Mouse (Mus musculus): ENCODE results near the gene Nphs1. TPM values are rescaled to one million over a fixed set of nuclear protein-coding genes. Genes with fewer than 3 reads are reported as not detected.

Gene Nphs1
- polyA plus RNA-seq, 1 experiment from 2014 or later, result 0.46 TPM

DNA sequence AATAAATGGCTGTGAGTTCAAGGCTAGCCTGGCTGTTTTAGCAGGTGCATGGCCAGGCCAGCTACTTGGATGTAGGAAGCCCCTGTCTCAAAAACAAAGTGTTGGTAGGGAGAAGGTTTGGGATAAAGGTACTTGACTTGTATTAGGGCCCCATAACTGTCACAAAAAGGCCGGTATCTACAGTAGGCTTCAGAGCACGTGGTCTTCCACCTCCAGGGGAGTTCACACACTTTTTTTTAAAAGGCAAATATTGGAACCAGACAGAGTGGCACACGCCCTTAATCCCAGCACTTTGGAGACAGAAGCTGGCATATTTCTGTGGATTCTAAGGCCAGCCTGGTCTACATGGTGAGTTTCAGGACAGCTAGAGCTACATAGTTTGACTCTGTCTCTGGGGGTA lies 37.4 kb upstream of the Nphs1 start:
- no peak overlapping the region for H3K4me2 ChIP-seq (ENCODE audit: low read length)
- peaks cover 17% of the 10 kb centered on the region; the same call in 1 of the 2 replicates for H3K4me1 ChIP-seq (ENCODE audit: control insufficient read depth, insufficient read depth, low read length)
- H3K4me3 ChIP-seq (ENCODE audit: low read depth, low read length), result no peak overlapping the region
- H3K9ac ChIP-seq (ENCODE audit: low read depth, low read length), result no peak overlapping the region
- H3K9me3 ChIP-seq (replicated peaks; ENCODE audit: control insufficient read depth, low read length, poor library complexity, severe bottlenecking), result peaks cover 3% of the 10 kb centered on the region; the same call in 1 of the 2 replicates
- H3K36me3 ChIP-seq (ENCODE audit: control insufficient read depth, insufficient read depth, low read length), result no peaks in the 10 kb centered on the region
- no peak overlapping the region for H3K27ac ChIP-seq (ENCODE audit: low read length)
- 94% methylated on average over 3 of the region's 3 CpGs for WGBS
- no peak for ATAC-seq
- H3K27me3 ChIP-seq (ENCODE audit: control insufficient read depth, insufficient read depth, low read depth, low read length), result no peaks in the 10 kb centered on the region

DNA sequence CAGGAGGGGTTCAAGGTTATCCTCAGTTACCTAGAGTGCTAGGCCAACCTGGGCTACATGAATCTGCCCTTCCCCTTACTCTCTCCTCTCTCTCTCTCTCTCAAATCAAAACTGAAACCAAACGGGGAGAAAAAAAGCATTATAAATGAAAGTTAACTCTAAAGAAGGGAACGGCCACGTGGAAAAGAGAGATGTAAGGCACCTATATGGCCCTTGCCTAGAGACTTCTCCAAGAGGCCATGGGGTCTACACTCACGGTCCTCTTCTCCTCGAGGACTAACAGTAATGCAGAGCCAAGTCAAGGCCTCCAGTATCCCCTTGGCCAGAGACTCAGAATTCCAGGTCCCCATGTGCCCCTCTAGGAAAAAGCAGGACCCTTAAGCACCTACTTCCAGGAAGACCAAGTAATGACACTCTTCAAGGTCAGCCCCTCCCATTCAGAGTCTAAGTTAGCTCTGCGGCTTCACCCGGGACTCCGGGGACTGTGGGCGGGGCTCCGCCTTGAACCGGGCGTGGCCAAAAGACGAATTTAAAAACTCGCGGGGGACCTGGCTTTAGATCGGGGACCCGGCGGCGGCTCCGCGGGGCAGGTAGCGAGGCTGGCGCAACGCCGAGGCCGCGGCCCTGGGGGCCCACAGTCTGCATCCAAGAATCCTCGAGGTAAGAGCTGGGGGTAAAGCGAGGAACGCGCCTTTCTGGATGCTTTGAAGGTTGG lies 36.8 kb upstream of the Nphs1 start, which contains the start of gene Nfkbid:
TSS of gene Nfkbid (plus strand) at position 558 of the 715 bp plus-strand sequence.
- Histone ChIP-seq H3K4me3 (ENCODE audit: low read depth, low read length) (peak within 1 kb of the TSS; percentile 68), H3K9me3 (replicated peaks; ENCODE audit: control insufficient read depth, low read length, poor library complexity, severe bottlenecking) (peaks cover 3% of the 10 kb centered on the region; the same call in 1 of the 2 replicates), H3K4me1 (ENCODE audit: control insufficient read depth, insufficient read depth, low read length) (peaks cover 17% of the 10 kb centered on the region; the same call in 1 of the 2 replicates), H3K27ac (ENCODE audit: low read length) (peak within 1 kb of the TSS; percentile 58), H3K27me3 (ENCODE audit: control insufficient read depth, insufficient read depth, low read depth, low read length) (no peaks in the 10 kb centered on the region), H3K4me2 (ENCODE audit: low read length) (peak within 1 kb of the TSS; percentile 99), H3K36me3 (ENCODE audit: control insufficient read depth, insufficient read depth, low read length) (0 out of 2 replicates have a peak, but pooled peaks cover 2% of the 10 kb centered on the region), H3K9ac (ENCODE audit: low read depth, low read length) (peak within 1 kb of the TSS; percentile 79)
- WGBS, result 10% methylated on average over 31 of the region's 31 CpGs
- peak; percentile 6 for ATAC-seq

DNA sequence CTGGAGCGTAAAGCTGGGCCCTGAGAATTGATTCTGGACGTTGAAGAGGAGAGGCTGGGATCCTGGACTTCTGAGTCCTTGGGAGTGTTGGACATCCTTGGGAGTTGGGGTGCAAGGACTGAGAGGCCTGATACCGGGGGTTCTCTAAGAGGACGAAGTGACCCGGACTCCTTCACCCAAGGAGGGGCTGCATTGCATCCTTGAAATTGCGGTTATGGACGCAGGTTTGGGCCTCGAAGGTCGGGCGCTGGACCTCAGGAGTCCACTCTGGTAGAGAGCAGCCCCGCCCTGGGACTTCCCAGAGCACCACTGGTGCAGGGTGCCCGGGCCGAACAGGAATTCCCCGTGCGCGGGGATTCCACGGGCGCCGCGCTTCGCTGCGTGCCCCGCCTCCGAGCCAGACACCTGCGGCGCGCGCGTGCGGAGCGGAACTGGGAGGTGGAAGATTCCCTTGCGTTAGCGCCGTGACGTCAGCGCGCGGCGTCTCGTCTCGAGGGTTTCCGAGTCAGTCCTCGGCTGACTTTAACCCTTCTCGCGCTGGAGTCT lies 36.2 kb upstream of the Nphs1 start:
- Histone ChIP-seq H3K27me3 (ENCODE audit: control insufficient read depth, insufficient read depth, low read depth, low read length) (no peaks in the 10 kb centered on the region), H3K27ac (ENCODE audit: low read length) (peak overlapping the region; percentile 58), H3K4me1 (ENCODE audit: control insufficient read depth, insufficient read depth, low read length) (peaks cover 17% of the 10 kb centered on the region; the same call in 1 of the 2 replicates), H3K4me2 (ENCODE audit: low read length) (peak overlapping the region; percentile 99), H3K9me3 (replicated peaks; ENCODE audit: control insufficient read depth, low read length, poor library complexity, severe bottlenecking) (peaks cover 3% of the 10 kb centered on the region; the same call in 1 of the 2 replicates), H3K36me3 (ENCODE audit: control insufficient read depth, insufficient read depth, low read length) (peaks cover 3% of the 10 kb centered on the region; the same call in 1 of the 2 replicates), H3K9ac (ENCODE audit: low read depth, low read length) (peak overlapping the region; percentile 79), H3K4me3 (ENCODE audit: low read depth, low read length) (peak overlapping the region; percentile 68)
- ATAC-seq, result peak; percentile 89
- under 1% methylated on average over 45 of the region's 45 CpGs for WGBS

DNA sequence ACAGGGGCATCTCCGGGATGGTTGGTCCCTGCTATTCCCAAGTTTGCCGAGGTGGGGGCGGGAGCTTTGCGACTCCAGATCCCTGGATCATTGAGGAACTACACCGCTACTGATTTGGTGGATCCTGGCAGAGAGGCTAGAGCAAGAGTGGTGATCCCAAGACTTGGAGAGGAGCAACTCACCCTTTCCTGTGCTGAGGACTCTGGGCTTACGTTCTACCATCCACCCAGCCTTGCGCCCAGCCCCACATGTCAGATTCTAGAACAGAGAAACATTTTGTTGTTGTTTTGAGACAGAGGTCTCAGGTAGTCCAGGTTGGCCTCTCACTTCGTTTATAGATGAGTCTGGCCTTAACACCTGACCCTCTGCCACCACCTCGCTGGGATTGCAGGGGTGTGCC lies 35.6 kb upstream of the Nphs1 start:
- Histone ChIP-seq H3K9ac (ENCODE audit: low read depth, low read length) (peak overlapping the region; percentile 79), H3K27me3 (ENCODE audit: control insufficient read depth, insufficient read depth, low read depth, low read length) (no peaks in the 10 kb centered on the region), H3K4me2 (ENCODE audit: low read length) (peak overlapping the region; percentile 99), H3K4me1 (ENCODE audit: control insufficient read depth, insufficient read depth, low read length) (peaks cover 17% of the 10 kb centered on the region; the same call in 1 of the 2 replicates), H3K27ac (ENCODE audit: low read length) (peak overlapping the region; percentile 31), H3K4me3 (ENCODE audit: low read depth, low read length) (peak overlapping the region; percentile 68), H3K9me3 (replicated peaks; ENCODE audit: control insufficient read depth, low read length, poor library complexity, severe bottlenecking) (peaks cover 3% of the 10 kb centered on the region; the same call in 1 of the 2 replicates), H3K36me3 (ENCODE audit: control insufficient read depth, insufficient read depth, low read length) (peaks cover 7% of the 10 kb centered on the region; the same call in 1 of the 2 replicates)
- peak; percentile 54 for ATAC-seq
- 7% methylated on average over 9 of the region's 9 CpGs for WGBS

DNA sequence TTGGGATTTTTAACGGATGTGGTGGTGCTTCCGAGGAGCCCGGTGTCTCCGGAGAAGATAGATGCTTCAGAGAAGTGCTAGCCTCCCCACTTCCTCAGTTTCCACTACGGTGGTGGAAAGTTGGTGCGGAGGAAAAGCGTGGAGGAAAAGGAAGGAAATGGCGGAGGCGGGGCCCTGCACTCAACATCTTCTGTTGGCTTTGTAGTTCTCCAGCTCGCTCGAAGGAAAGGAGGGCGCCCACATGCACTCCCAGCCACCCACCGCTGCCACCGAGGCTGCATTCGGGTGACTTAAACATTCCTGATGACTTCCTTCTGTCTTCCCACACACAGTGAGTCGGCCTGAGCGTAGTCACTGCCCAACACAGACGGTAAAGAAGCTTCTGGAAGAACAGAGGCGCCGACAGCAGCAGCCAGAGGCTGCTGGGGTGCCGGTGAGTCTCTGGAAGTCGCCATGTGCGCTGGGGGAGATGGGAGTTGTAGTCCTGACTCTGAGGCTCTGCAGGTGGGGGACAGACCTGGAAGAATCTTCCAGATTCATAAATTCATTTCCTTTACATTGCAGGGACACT lies 35.0 kb upstream of the Nphs1 start:
- ATAC-seq, result no peak
- Histone ChIP-seq H3K9me3 (replicated peaks; ENCODE audit: control insufficient read depth, low read length, poor library complexity, severe bottlenecking) (peaks cover 3% of the 10 kb centered on the region; the same call in 1 of the 2 replicates), H3K9ac (ENCODE audit: low read depth, low read length) (peak overlapping the region; percentile 79), H3K27me3 (ENCODE audit: control insufficient read depth, insufficient read depth, low read depth, low read length) (no peaks in the 10 kb centered on the region), H3K27ac (ENCODE audit: low read length) (no peak overlapping the region), H3K4me1 (ENCODE audit: control insufficient read depth, insufficient read depth, low read length) (peaks cover 17% of the 10 kb centered on the region; the same call in 1 of the 2 replicates), H3K4me3 (ENCODE audit: low read depth, low read length) (peak overlapping the region; percentile 68), H3K36me3 (ENCODE audit: control insufficient read depth, insufficient read depth, low read length) (peaks cover 7% of the 10 kb centered on the region; the same call in 1 of the 2 replicates), H3K4me2 (ENCODE audit: low read length) (peak overlapping the region; percentile 99)
- 46% methylated on average over 23 of the region's 23 CpGs for WGBS

DNA sequence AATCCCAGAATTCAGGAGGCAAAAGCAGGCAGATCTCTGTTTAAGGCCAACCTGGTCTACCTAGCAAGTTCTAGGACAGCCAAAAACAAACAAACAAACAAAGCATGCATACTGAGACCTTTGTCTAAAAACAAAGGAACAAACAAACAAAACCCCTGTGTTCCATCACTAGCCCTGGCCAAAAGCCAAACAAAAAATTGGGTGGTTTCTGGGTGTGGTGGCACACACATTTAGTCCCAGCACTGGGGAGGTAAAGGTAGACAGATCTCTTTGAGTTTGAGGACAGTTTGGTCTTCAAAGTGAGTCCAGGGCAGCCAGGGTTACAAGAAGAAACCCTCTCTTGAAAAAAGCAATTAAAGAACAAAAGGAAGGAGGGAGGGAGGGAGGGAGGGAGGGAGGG lies 28.8 kb upstream of the Nphs1 start:
- Histone ChIP-seq H3K27me3 (ENCODE audit: control insufficient read depth, insufficient read depth, low read depth, low read length) (no peaks in the 10 kb centered on the region), H3K27ac (ENCODE audit: low read length) (no peak overlapping the region), H3K4me1 (ENCODE audit: control insufficient read depth, insufficient read depth, low read length) (no peaks in the 10 kb centered on the region), H3K9ac (ENCODE audit: low read depth, low read length) (no peak overlapping the region), H3K36me3 (ENCODE audit: control insufficient read depth, insufficient read depth, low read length) (peaks cover 7% of the 10 kb centered on the region; the same call in 1 of the 2 replicates), H3K4me3 (ENCODE audit: low read depth, low read length) (no peak overlapping the region), H3K4me2 (ENCODE audit: low read length) (no peak overlapping the region), H3K9me3 (replicated peaks; ENCODE audit: control insufficient read depth, low read length, poor library complexity, severe bottlenecking) (no peaks in the 10 kb centered on the region)
- ATAC-seq, result no peak

DNA sequence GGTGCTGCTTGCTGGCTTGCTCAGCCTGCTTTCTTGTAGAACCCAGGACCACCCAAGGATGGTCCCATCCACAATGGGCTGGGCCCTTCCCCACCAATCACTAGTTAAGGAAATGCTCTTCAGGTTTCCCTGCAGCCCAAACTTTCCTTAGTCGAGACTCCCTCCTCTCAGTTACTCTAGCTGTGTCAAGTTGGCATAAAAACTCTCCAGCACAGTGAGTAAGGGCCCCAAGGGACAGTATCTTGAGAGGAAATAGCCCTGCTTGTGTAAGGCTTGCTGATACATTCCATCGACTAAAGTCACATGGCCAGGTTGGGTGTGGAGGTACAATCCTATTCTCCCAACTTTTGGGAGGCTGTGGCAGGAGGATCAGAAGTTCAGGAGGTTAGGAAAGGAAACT lies 27.9 kb upstream of the Nphs1 start:
- no peak overlapping the region for H3K4me3 ChIP-seq (ENCODE audit: low read depth, low read length)
- no peak for ATAC-seq

DNA sequence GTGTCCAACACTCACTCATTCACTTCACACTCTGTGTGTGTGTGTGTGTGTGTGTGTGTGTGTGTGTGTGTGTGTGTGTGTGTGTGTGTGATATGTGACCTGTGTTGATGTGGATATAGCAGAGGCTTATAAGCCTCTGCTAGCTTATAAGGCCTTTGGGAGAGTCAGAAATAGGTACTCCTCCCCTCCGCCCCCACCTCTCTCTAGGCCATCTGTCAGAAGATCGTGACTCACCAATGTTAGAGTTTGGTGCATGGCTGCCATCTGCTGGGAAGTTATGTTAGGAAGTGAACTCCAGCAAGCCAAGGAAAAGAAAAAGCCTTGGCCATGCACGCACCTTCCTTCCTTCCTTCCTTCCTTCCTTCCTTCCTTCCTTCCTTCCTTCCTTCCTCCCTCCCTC lies 26.3 kb upstream of the Nphs1 start:
- 7% methylated on average over 3 of the region's 3 CpGs for WGBS
- Histone ChIP-seq H3K27me3 (ENCODE audit: control insufficient read depth, insufficient read depth, low read depth, low read length) (no peaks in the 10 kb centered on the region), H3K9ac (ENCODE audit: low read depth, low read length) (no peak overlapping the region), H3K4me1 (ENCODE audit: control insufficient read depth, insufficient read depth, low read length) (no peaks in the 10 kb centered on the region), H3K9me3 (replicated peaks; ENCODE audit: control insufficient read depth, low read length, poor library complexity, severe bottlenecking) (no peaks in the 10 kb centered on the region), H3K4me3 (ENCODE audit: low read depth, low read length) (no peak overlapping the region), H3K27ac (ENCODE audit: low read length) (no peak overlapping the region), H3K4me2 (ENCODE audit: low read length) (no peak overlapping the region), H3K36me3 (ENCODE audit: control insufficient read depth, insufficient read depth, low read length) (peaks cover 17% of the 10 kb centered on the region)
- peak; percentile 66 for ATAC-seq

More for the DNA sequence above, 27.9 kb upstream of the Nphs1 start:
- WGBS, result 61% methylated on average over 2 of the region's 2 CpGs
- no peak overlapping the region for H3K9ac ChIP-seq (ENCODE audit: low read depth, low read length)
- no peaks in the 10 kb centered on the region for H3K9me3 ChIP-seq (replicated peaks; ENCODE audit: control insufficient read depth, low read length, poor library complexity, severe bottlenecking)
- H3K36me3 ChIP-seq (ENCODE audit: control insufficient read depth, insufficient read depth, low read length), result peaks cover 10% of the 10 kb centered on the region; the same call in 1 of the 2 replicates
- no peak overlapping the region for H3K4me2 ChIP-seq (ENCODE audit: low read length)
- H3K27ac ChIP-seq (ENCODE audit: low read length), result no peak overlapping the region
- no peaks in the 10 kb centered on the region for H3K27me3 ChIP-seq (ENCODE audit: control insufficient read depth, insufficient read depth, low read depth, low read length)
- H3K4me1 ChIP-seq (ENCODE audit: control insufficient read depth, insufficient read depth, low read length), result no peaks in the 10 kb centered on the region

All from midbrain, embryonic 16.5 days (tissue).